Mouse (Mus musculus) ES-Bruce4 (cell line): ENCODE data around the gene Gm21983.

Experiments
- CTCF ChIP-seq: IDR thresholded peaks from one replicate; pipeline ENCODE4 v1.8.1; 2011; ENCODE audit warnings: low read depth, low read length
- EP300 ChIP-seq: IDR thresholded peaks from 2 replicates; pipeline ENCODE4 v1.6.1; 2011; ENCODE audit warnings: low read depth, low read length; ENCODE audit not compliant: insufficient read depth

GRCm38 (mm10) chr7:27170981-27171380, 9.9 kb downstream of the Gm21983 start:
- TF ChIP-seq EP300 (no peak), CTCF (no peak)
